Mouse (Mus musculus) hindlimb bud, embryonic 11.5 days (tissue): ENCODE measurements around the gene Abcc10.

Experiments used
- DNase-seq: peaks from one replicate; pipeline ENCODE4 v3.0.0-alpha.2; 2012; ENCODE audit warnings: low read depth, low spot score; ENCODE audit errors: extremely low spot score

The Abcc10 gene

DNA sequence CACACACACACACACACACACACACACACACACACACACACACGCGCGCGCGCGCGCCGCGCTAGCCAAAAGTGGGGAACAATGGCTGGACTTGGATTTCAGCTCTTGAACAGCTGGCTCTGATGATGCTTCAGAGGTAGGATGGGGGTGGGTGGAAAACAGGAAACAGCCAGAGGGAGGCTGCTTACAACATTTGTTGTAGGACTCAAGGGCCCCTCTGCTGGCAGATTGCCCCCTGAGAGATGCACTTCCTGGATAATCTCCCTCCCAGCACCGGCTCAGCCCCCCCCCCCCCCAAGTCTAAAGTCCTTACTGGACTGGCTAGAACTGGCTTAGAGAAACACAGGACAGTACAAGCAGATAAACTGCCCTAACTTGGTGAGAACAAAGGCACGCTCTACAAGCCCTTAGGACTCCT lies 40.5 kb downstream of the Abcc10 start:
- no peak for DNase-seq

GRCm38 (mm10) chr17:46285407-46285806 lies 42.7 kb downstream of the Abcc10 start:
- DNase-seq, result no peak

- no peak for DNase-seq
Observed at GRCm38 (mm10) chr17:46284653-46285052, 43.5 kb downstream of the Abcc10 start.

GRCm38 (mm10) chr17:46283911-46284310 lies 44.2 kb downstream of the Abcc10 start:
- no peak for DNase-seq

- DNase-seq, result no peak
Observed at GRCm38 (mm10) chr17:46283140-46283539, 45.0 kb downstream of the Abcc10 start.

DNA sequence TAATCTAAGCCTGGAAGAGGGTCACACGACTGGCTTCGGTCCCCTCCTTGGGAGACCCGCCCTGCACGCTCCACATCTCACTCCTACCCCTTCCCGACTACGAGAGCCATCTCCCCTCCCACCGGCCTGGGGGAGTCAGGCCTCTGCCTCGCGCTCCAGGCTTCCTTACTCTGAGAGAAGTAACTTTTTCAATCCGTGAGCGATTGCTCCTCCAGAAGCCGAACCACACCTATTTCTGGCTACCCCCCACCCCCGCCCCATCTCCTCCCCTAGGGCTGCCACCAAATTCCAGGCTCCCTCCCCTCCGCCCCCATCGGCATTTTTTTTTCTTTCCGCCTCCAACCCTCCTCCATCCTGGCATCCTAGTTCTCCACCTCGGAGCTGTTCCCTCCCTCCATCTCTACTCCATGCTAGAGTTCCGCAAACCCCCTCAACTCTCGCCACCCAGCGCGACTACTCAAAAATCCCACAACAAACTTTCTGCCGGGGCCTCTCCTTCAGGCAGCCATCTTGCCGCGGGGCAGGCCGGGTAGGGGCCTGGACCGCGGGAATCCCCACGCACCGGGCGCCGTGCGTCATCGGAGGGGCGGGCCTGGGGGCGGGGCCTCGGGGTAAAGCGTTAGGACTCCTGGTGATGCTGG lies 45.5 kb downstream of the Abcc10 start, which contains the start of gene Tjap1:
TSS of gene Tjap1 (minus strand) at position 544 of the 641 bp plus-strand sequence.
- DNase-seq, result peak; percentile 46

DNA sequence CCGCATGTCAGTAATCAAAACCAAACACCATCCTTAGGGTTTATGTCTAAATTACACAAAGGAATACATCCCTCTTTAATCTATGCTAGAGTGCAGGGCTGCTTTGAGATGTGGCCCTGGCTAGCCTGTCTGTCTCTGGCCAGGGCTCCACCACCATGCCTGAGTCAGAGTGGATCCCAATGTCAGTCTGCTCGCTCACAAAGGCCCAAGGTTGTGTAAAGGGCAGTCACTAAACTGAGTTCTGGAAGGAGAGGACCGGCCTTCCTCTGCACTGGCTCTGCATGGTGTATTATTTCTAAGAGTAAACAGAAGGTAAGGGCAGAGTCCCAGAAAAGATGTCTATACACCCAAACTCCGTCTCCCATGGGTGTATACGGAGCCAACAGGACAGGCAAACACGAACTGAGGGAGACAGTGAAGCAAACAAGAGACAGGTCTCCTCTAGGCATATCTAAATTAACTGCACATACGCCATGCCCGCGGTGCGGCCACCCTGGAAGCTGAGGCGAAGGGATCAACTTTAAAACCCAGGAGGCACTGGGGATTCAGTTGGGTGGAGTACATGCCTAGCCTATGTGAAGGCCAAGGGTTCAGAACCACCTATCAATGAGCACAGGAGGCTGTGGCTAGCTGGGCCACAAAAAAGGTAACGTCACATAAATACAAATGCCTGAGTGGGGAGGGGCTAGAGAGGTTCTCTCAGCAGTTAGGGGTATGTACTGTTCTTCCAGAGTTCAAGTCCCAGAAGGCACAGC lies 50.0 kb downstream of the Abcc10 start:
- no peak for DNase-seq

DNA sequence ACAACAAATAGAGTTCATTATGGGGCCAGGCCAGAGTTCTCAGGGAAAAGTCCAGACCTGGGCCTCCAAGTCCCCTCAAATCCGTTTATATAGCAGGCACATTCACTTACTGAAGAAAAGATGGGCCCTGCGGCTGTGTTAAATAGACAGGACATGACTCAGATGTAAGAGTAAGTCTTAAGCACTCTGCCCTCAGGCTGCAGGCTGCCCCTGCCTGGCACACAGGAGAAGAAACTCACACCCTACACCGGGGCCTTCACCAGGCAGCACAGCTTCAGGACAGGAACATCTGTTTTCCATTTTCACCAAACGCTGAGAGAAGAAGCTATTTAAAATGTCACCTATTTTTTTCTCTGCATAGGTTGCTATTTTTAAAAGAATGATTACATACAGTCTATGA lies 50.6 kb downstream of the Abcc10 start:
- DNase-seq, result no peak

GRCm38 (mm10) chr17:46275506-46275905 lies 52.6 kb downstream of the Abcc10 start:
- no peak for DNase-seq

DNA sequence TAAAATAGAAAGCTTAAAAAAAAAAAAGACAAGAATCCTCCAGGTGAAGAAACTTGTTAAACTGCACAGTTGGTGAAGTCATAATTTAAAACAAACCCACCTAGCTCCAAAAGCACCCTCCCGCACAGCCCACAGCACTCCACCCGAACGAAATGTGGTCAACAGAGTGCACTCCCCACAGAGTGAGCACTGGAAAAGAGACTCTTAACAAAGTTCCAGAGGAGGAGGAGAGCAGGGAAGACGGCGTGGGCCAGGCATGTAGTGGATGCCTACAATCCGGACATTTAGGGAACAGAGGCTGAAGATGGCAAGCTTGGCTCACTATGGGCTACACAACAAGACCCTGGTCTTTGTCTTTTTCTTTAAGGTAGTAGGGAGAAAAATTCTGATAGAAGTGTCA lies 53.1 kb downstream of the Abcc10 start:
- no peak for DNase-seq

DNA sequence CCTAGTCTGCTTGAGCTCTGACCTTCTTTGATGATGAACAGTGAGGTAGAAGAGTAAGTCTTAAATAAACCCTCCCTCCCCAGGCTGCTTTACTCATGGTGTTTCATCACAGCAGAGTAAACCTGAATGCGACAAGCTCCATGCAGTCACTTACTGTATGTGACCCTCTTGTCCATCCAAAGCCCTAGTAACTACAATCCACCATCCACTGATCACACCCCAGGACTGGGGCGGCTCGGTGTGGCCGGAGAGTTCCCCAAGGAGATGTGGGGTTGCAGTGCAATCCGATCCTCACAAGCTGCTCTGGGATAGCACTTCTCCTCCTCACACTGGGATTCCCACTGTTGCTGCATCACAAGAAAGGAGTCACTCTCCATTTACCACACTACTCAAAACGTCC lies 53.7 kb downstream of the Abcc10 start:
- DNase-seq, result no peak

DNA sequence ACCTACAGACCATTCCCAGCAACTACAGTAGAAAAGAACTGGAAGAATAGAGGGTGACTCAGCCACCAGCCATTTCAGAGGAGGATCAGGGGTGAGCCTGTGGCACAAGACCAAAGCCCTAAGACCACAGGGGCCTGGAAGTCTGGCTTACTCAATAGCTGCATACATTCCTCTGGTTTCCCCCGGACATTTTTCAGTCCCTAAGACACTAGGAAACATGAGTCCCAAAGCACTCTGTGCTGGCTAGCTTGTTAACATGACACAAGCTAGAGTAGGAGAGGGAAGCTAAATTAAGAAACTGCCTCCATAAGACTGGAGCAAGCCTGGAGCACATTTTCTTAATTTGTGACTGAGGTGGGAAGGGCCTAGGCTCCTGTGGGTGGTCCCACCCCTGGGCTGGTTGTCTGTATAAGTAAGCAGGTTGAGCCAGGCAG lies 54.3 kb downstream of the Abcc10 start:
- DNase-seq, result no peak

GRCm38 (mm10) chr17:46272675-46273074 lies 55.5 kb downstream of the Abcc10 start:
- DNase-seq, result no peak

GRCm38 (mm10) chr17:46272058-46272457 lies 56.1 kb downstream of the Abcc10 start:
- DNase-seq, result no peak

DNA sequence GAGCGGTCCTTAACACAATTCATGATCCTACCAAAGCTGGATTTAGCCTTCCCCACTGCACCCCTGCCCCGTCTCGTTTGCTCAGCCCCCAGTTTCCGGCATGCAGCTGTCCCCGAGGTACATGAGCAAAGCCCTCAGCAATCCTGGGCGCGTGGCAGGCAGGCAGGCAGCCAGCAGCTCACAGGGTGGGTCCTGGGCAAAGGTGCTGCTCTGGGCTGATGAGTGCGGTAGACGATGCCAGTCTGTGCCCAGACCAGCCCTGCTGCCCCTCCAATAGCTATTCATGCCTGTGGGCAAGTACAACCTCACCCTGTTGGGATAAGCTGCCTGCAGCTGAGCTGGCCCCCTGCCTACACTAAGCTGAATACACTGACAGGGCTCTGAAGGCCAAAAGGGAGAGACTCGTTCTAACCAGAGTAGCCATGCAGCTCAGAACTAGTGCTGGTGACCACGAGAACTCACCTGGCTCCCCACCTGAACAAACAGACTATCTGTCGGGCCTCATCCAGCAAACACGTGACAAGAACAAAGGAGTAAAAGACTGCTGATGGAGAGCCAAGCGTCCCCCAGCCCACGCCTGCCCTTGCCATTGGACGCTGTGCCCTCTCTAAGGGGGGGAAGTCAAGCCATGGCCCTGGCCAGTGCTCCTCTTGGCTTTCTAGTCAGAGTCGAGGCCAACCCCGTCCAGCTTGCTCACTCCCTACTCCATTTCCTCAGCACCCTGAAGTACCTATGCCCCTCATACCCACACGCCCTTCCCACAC lies 58.2 kb downstream of the Abcc10 start:
- DNase-seq, result no peak

DNA sequence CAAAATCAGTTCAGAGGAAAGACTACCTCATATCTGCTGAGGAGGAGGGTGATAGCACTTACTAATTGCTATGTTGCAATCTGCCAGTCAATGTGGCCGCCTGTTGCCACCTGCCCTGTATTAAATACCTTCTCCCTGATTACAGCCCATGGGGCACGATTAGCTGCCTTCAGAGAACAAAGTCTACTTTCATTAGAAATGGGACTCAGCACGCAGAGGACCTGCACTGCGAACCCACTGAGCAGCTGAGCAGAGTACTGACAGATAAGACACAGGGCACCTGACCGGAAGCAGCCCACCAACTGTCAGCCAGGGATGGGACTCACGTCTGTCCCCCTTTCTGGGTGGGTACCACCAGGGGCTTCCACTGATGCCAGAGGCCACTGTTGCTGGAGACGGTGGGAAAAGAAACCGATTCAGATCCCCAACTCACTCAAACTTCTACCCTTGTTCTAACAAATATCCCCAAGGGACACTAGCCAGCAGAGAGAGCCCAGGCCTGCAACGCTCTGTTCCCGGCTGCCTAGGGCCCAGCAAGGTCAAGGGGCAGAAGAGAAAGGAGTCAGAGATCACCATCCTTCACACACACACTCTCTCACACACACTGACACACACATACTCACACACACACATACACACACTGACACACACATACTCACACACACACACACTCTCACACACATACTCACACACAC lies 60.0 kb downstream of the Abcc10 start:
- no peak for DNase-seq

DNA sequence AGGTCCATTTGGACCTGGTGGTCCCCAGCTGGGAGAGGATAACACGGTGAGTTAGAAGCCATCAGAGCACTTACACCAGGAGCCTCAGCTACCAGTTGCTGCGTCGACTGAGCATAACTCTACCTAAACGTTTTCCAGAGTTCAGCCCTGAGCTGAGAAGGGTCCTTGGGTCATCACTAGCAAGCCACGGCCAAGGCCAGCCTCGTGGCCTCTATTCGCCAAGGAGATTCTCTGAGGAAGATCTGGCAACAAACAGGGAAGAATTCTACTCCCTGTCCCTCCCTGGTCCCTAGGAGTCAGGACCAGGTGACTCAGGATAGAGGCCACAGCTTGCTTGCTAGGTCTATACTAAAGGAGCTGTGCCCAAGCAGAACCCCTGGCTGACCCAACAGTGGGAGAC lies 60.6 kb downstream of the Abcc10 start:
- DNase-seq, result no peak

- DNase-seq, result no peak
Observed at GRCm38 (mm10) chr17:46266986-46267385, 61.2 kb downstream of the Abcc10 start.

GRCm38 (mm10) chr17:46265918-46266618 lies 62.1 kb downstream of the Abcc10 start:
- DNase-seq, result no peak

GRCm38 (mm10) chr17:46265502-46265901 lies 62.6 kb downstream of the Abcc10 start:
- no peak for DNase-seq
